Mouse (Mus musculus) lung, postnatal 14 days (tissue): ENCODE measurements around the gene Tmem165.

Source experiments
- DNase-seq: peaks from one replicate; pipeline ENCODE4 v3.0.0; 2021

The Tmem165 gene

DNA sequence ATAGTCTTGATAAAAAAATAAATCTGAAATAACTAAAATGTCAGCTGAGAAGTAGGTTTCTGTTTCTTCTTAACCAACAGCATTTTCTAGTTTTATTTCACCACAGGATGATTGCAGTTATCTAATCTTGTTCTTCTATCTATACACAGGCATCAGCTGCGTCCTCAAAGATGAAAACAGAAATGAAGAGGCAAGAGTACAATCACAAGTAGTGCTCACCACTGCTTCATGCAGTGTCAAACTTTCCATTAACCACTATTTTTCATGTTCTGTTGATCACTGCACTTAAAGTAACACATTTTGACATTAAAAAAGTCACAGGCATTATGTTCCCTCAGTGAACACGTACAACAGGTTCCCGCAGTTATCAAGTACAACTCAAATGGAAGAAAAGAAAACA lies 67.3 kb downstream of the Tmem165 start:
- no peak for DNase-seq
